Mouse (Mus musculus): Measurements from ENCODE around the gene Cd9. TPM values are rescaled to one million over a fixed set of nuclear protein-coding genes. Genes with fewer than 3 reads are reported as not detected.

Cd9 gene
- total and polyA plus RNA-seq, 2 experiments from 2014 or later, result 49.1 to 105 TPM

DNA sequence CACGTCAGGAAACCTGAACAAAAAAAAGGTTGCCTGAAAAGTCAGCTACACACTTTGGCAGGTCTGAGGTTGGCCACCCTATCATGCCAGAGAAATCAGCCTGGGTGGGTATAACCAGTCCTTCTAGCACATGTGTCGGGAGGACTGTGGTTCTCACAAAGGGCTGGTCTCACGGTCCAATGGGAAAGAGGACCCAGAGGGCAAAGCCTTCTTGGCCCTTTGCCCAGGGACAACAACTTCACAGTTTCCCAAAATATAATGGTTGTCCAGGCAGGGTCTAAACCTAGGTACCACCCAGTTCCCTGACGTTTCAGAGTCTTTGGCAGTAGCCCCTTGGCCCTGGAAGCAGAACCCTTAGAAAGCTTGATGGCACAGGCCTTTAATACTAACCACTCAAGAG, 25.4 kb downstream of the Cd9 start:
- Histone ChIP-seq H3K9me3 (ENCODE audit: low read length) (no peaks in the 10 kb centered on the region), H3K27ac (ENCODE audit: low read depth, low read length) (no peak overlapping the region), H3K4me3 (ENCODE audit: low read depth, low read length) (no peak overlapping the region), H3K36me3 (ENCODE audit: insufficient read depth, low read length) (no peaks in the 10 kb centered on the region), H3K4me1 (ENCODE audit: insufficient read depth, low read length) (peaks cover 8% of the 10 kb centered on the region; the same call in 1 of the 2 replicates), H3K9ac (replicated peaks; ENCODE audit: low read length, poor library complexity, severe bottlenecking) (no peak overlapping the region), H3K27me3 (ENCODE audit: insufficient read depth, low read length) (no peaks in the 10 kb centered on the region), H3K4me2 (ENCODE audit: low read depth, low read length, poor library complexity, severe bottlenecking) (no peak overlapping the region)
- no peak for DNase-seq (ENCODE audit: low spot score)
- TF ChIP-seq CTCF (IDR thresholded peaks at IDR 0.05), result no peak
- no peak for ATAC-seq (ENCODE audit: low FRiP score)
- WGBS, result 85% methylated on average over 4 of the region's 4 CpGs

DNA sequence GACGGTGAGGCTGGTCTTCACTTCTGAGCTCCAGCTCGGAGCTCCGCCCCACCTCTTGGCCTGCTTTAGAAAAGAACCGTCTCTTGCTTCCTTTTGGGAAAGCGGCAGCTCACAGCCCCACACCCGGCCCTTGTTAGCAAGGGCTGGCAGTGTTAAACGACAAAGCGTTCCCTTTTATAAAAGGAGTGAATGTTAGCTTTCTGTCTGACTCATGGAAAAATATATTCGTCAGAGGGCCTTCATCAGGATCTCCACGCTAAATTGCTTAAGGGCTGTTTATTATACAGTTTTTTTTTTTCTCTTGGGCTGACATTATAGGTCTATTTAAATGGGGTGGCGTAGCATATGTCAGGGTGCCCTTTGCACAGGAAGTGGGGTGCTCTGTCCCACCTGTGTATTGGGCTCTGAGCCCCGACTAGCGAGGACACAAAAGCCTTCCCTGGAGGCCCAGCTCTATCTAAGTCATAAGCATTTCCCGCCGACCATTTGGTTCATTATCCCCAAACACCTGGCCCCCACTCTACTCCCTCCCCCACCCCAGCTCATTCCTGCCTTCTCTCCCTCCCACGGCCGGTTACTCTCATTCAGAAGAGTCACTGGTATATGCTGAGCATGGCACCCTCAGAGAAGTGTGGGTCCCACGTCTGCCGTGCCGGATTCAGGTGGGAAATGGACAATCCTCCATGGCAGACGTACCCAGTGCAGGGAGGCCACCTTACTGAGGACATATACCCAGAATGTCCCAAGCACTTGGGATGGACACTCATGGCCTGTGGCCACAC, 26.2 kb downstream of the Cd9 start:
- no peaks in the 10 kb centered on the region for H3K27me3 ChIP-seq (ENCODE audit: insufficient read depth, low read length)
- 58% methylated on average over 21 of the region's 21 CpGs for WGBS
- H3K4me2 ChIP-seq (ENCODE audit: low read depth, low read length, poor library complexity, severe bottlenecking), result no peak overlapping the region
- ATAC-seq (ENCODE audit: low FRiP score) (no peak), DNase-seq (ENCODE audit: low spot score) (no peak)
- no peak for TF ChIP-seq CTCF (IDR thresholded peaks at IDR 0.05)
- H3K4me1 ChIP-seq (ENCODE audit: insufficient read depth, low read length), result peaks cover 8% of the 10 kb centered on the region; the same call in 1 of the 2 replicates
- H3K4me3 ChIP-seq (ENCODE audit: low read depth, low read length), result no peak overlapping the region
- H3K9me3 ChIP-seq (ENCODE audit: low read length), result no peaks in the 10 kb centered on the region
- H3K36me3 ChIP-seq (ENCODE audit: insufficient read depth, low read length), result no peaks in the 10 kb centered on the region
- H3K9ac ChIP-seq (replicated peaks; ENCODE audit: low read length, poor library complexity, severe bottlenecking), result no peak overlapping the region
- H3K27ac ChIP-seq (ENCODE audit: low read depth, low read length), result peak overlapping the region; percentile 44

DNA sequence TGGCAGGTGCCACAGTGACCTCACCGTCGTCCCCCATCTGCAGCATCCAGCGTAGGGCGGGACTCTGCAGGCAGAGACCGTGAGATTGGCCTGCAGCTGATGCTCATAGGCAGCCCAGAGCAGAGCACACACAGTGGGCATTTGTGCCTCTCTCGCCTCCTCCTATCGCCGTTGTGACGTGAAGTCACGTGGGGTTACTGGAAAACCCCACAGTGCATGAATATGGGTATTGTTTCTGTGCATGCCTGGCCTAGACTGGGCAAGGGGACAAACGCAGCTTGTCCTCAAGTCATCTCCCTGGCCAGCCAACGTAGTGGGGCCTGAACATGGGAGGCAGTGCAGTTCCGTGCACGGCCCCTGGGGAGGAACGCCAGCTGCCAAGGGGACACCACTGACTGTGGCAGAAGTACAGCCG, 27.3 kb downstream of the Cd9 start:
- H3K27me3 ChIP-seq (ENCODE audit: insufficient read depth, low read length), result no peaks in the 10 kb centered on the region
- no peaks in the 10 kb centered on the region for H3K36me3 ChIP-seq (ENCODE audit: insufficient read depth, low read length)
- H3K9me3 ChIP-seq (ENCODE audit: low read length), result no peaks in the 10 kb centered on the region
- WGBS, result 58% methylated on average over 16 of the region's 16 CpGs
- peak; percentile 57 for TF ChIP-seq CTCF (IDR thresholded peaks at IDR 0.05)
- H3K4me2 ChIP-seq (ENCODE audit: low read depth, low read length, poor library complexity, severe bottlenecking), result no peak overlapping the region
- DNase-seq (ENCODE audit: low spot score) (peak; percentile 90), ATAC-seq (ENCODE audit: low FRiP score) (peak; percentile 91)
- no peak overlapping the region for H3K27ac ChIP-seq (ENCODE audit: low read depth, low read length)
- peaks cover 8% of the 10 kb centered on the region; the same call in 1 of the 2 replicates for H3K4me1 ChIP-seq (ENCODE audit: insufficient read depth, low read length)
- no peak overlapping the region for H3K9ac ChIP-seq (replicated peaks; ENCODE audit: low read length, poor library complexity, severe bottlenecking)
- H3K4me3 ChIP-seq (ENCODE audit: low read depth, low read length), result no peak overlapping the region

DNA sequence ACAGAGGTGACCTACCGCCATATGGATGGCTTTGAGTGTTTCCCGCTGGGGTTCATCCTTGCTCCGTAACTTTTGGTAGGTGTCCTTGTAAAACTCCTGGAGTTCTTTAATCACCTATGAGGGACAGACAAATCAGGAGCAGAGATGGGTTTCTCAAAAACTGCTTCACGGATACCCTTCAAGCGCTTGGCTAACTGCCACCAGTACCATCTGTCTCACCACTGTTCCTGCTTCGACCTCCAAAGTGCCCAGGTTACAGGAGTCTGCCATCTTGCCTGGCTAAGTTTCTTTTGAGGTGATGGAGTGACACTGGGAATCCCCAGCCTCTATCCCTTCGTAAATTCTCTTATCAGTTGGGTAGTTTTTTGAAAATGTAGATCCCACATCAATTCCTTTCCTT, 32.3 kb downstream of the Cd9 start:
- no peak overlapping the region for H3K4me2 ChIP-seq (ENCODE audit: low read depth, low read length, poor library complexity, severe bottlenecking)
- WGBS, result 89% methylated on average over 7 of the region's 7 CpGs
- no peak for TF ChIP-seq CTCF (IDR thresholded peaks at IDR 0.05)
- H3K4me3 ChIP-seq (ENCODE audit: low read depth, low read length), result no peak overlapping the region
- H3K36me3 ChIP-seq (ENCODE audit: insufficient read depth, low read length), result no peaks in the 10 kb centered on the region
- H3K27me3 ChIP-seq (ENCODE audit: insufficient read depth, low read length), result no peaks in the 10 kb centered on the region
- ATAC-seq (ENCODE audit: low FRiP score), result no peak
- H3K9me3 ChIP-seq (ENCODE audit: low read length), result no peaks in the 10 kb centered on the region
- no peaks in the 10 kb centered on the region for H3K4me1 ChIP-seq (ENCODE audit: insufficient read depth, low read length)
- H3K27ac ChIP-seq (ENCODE audit: low read depth, low read length), result no peak overlapping the region
- DNase-seq (ENCODE audit: low spot score), result no peak
- no peak overlapping the region for H3K9ac ChIP-seq (replicated peaks; ENCODE audit: low read length, poor library complexity, severe bottlenecking)

DNA sequence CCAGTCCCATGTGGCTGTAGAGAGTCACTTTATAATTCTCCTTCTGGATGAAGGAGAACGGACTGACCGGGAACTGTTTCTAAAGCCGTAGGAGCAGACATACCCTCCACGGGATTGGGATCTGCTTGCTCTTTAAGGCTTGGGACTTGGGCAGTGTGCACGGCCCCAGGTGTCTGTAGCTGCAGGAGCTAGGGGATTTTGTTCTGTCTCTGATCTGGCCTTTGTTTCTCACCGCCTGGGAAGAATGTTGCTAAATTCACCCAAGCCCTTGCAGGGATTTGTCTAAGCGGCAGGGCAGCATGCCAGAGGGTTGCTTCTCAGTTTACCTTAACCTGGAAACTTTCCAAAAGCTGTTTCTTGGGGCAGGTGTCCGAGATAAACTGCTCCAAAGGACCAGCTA, 32.8 kb downstream of the Cd9 start:
- ATAC-seq (ENCODE audit: low FRiP score), result no peak
- 55% methylated on average over 8 of the region's 8 CpGs for WGBS
- TF ChIP-seq CTCF (IDR thresholded peaks at IDR 0.05), result no peak

DNA sequence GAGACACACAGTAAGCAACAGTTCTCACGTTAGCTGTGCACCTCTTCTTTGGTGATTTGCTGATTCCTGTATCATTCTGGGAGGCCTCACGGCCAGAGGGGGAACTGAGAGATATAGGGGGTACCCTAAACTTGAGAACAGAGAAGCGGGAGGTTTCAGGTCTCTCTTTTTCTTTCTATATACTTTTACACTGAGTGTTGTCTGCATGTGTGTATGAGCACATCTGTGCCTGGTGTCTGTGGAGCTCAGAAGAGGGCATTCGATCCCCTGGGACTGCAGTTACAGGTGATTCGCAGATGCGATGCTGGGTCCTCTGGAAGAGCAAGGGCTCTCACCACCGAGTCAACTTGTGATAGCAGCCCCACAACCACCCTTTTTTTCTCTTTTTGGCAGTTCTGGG, 33.3 kb downstream of the Cd9 start:
- Histone ChIP-seq H3K4me3 (ENCODE audit: low read depth, low read length) (no peak overlapping the region), H3K4me2 (ENCODE audit: low read depth, low read length, poor library complexity, severe bottlenecking) (no peak overlapping the region), H3K36me3 (ENCODE audit: insufficient read depth, low read length) (no peaks in the 10 kb centered on the region), H3K27me3 (ENCODE audit: insufficient read depth, low read length) (no peaks in the 10 kb centered on the region), H3K27ac (ENCODE audit: low read depth, low read length) (no peak overlapping the region), H3K9ac (replicated peaks; ENCODE audit: low read length, poor library complexity, severe bottlenecking) (no peak overlapping the region), H3K9me3 (ENCODE audit: low read length) (no peaks in the 10 kb centered on the region), H3K4me1 (ENCODE audit: insufficient read depth, low read length) (no peaks in the 10 kb centered on the region)
- ATAC-seq (ENCODE audit: low FRiP score) (no peak), DNase-seq (ENCODE audit: low spot score) (no peak)
- 88% methylated on average over 7 of the region's 7 CpGs for WGBS
- no peak for TF ChIP-seq CTCF (IDR thresholded peaks at IDR 0.05)

More for the DNA sequence above, 32.8 kb downstream of the Cd9 start:
- Histone ChIP-seq H3K4me1 (ENCODE audit: insufficient read depth, low read length) (no peaks in the 10 kb centered on the region), H3K9me3 (ENCODE audit: low read length) (no peaks in the 10 kb centered on the region), H3K4me2 (ENCODE audit: low read depth, low read length, poor library complexity, severe bottlenecking) (no peak overlapping the region), H3K27me3 (ENCODE audit: insufficient read depth, low read length) (no peaks in the 10 kb centered on the region), H3K27ac (ENCODE audit: low read depth, low read length) (no peak overlapping the region), H3K36me3 (ENCODE audit: insufficient read depth, low read length) (no peaks in the 10 kb centered on the region), H3K9ac (replicated peaks; ENCODE audit: low read length, poor library complexity, severe bottlenecking) (no peak overlapping the region), H3K4me3 (ENCODE audit: low read depth, low read length) (no peak overlapping the region)
- no peak for DNase-seq (ENCODE audit: low spot score)
